In genomic region chr13:73885656-73886055, GRCm38 (mm10) we compare ENCODE assay signal across 12 mouse cellular contexts. TPM values are rescaled to one million over a fixed set of nuclear protein-coding genes. Genes with fewer than 3 reads are reported as not detected.
DNase-seq lines count a peak whose midpoint lies in the region; ATAC-seq lines count a peak whose summit lies in the region.
"Had no signal": no experiment of that assay in that cellular context is flagged by ENCODE, and none has a peak within 500 bp of the region (broad histone marks: within the 10 kb centered on the region; RNA-seq: fewer than 3 reads in every experiment).

No protein-coding gene starts in this region.

- H3K9me3 ChIP-seq in forebrain, embryonic 10.5 days = no peaks in the 10 kb centered on the region
- H3K9me3 ChIP-seq in forebrain, embryonic 13.5 days (replicated peaks) = no peaks in the 10 kb centered on the region
- no peaks in the 10 kb centered on the region for H3K9me3 ChIP-seq in kidney, embryonic 14.5 days (ENCODE audit: control insufficient read depth, low read length)
- H3K9me3 ChIP-seq: heart, embryonic 15.5 days; lung, embryonic 15.5 days; midbrain, embryonic 15.5 days had no signal

- H3K27ac ChIP-seq in forebrain, embryonic 10.5 days = 0 out of 2 replicates have a peak overlapping the region, but pooled peaks have one; percentile 13
- no peak overlapping the region for H3K27ac ChIP-seq in forebrain, embryonic 13.5 days
- no peak overlapping the region for H3K27ac ChIP-seq in kidney, embryonic 14.5 days (ENCODE audit: low read depth, low read length)
- H3K27ac ChIP-seq: heart, embryonic 15.5 days; lung, embryonic 15.5 days; midbrain, embryonic 15.5 days had no signal

- DNase-seq in forebrain, embryonic 10.5 days (ENCODE audit: extremely low spot score, low spot score) = no peak
- DNase-seq in kidney, postnatal 25 days = peak; percentile 33 to 56
- DNase-seq in brain, adult 2 months (ENCODE audit: low read depth, low spot score) = peak; percentile 2
- DNase-seq in heart, postnatal 4 days = peak; percentile 48
- DNase-seq: cerebellum, adult 9-10 months; thymus, postnatal 25 days had no signal

- peaks cover 12% of the 10 kb centered on the region; the same call in 1 of the 2 replicates for H3K4me1 ChIP-seq in forebrain, embryonic 10.5 days
- no peaks in the 10 kb centered on the region for H3K4me1 ChIP-seq in forebrain, embryonic 13.5 days
- H3K4me1 ChIP-seq in kidney, embryonic 14.5 days (ENCODE audit: control insufficient read depth, insufficient read depth, low read length) = 0 out of 2 replicates have a peak, but pooled peaks cover 4% of the 10 kb centered on the region
- H3K4me1 ChIP-seq: midbrain, embryonic 15.5 days had no signal

- no peaks in the 10 kb centered on the region for H3K36me3 ChIP-seq in forebrain, embryonic 10.5 days (replicated peaks)
- H3K36me3 ChIP-seq in forebrain, embryonic 13.5 days (ENCODE audit: poor library complexity, severe bottlenecking) = no peaks in the 10 kb centered on the region
- no peaks in the 10 kb centered on the region for H3K36me3 ChIP-seq in kidney, embryonic 14.5 days (ENCODE audit: control insufficient read depth, insufficient read depth, low read length)
- H3K36me3 ChIP-seq: heart, embryonic 15.5 days; lung, embryonic 15.5 days; midbrain, embryonic 15.5 days had no signal

- 81% methylated on average over 4 of the region's 4 CpGs for WGBS in forebrain, embryonic 10.5 days
- 88% methylated on average over 4 of the region's 4 CpGs for WGBS in forebrain, embryonic 13.5 days
- 88% methylated on average over 4 of the region's 4 CpGs for WGBS in kidney, embryonic 14.5 days

- H3K4me3 ChIP-seq in forebrain, embryonic 10.5 days = no peak overlapping the region
- H3K4me3 ChIP-seq in forebrain, embryonic 13.5 days = no peak overlapping the region
- H3K4me3 ChIP-seq in kidney, embryonic 14.5 days (ENCODE audit: low read length) = no peak overlapping the region
- H3K4me3 ChIP-seq: heart, embryonic 15.5 days; lung, embryonic 15.5 days; midbrain, embryonic 15.5 days had no signal

- H3K4me2 ChIP-seq in forebrain, embryonic 13.5 days = no peak overlapping the region
- no peak overlapping the region for H3K4me2 ChIP-seq in kidney, embryonic 14.5 days (replicated peaks; ENCODE audit: low read depth, low read length)
- H3K4me2 ChIP-seq: heart, embryonic 15.5 days; lung, embryonic 15.5 days; midbrain, embryonic 15.5 days had no signal

- ATAC-seq in forebrain, embryonic 13.5 days = no peak
- no peak for ATAC-seq in kidney, embryonic 14.5 days (ENCODE audit: low FRiP score, low TSS enrichment)
- ATAC-seq in monocyte, adult 5-6 weeks (replicated peaks; ENCODE audit: insufficient number of reproducible peaks, low FRiP score, low TSS enrichment, poor library complexity, severe bottlenecking) = no peak
- ATAC-seq: midbrain, embryonic 15.5 days had no signal

- no peaks in the 10 kb centered on the region for H3K27me3 ChIP-seq in forebrain, embryonic 10.5 days (ENCODE audit: poor library complexity, severe bottlenecking)
- no peaks in the 10 kb centered on the region for H3K27me3 ChIP-seq in forebrain, embryonic 13.5 days
- H3K27me3 ChIP-seq in kidney, embryonic 14.5 days (ENCODE audit: control insufficient read depth, insufficient read depth, low read length) = no peaks in the 10 kb centered on the region
- H3K27me3 ChIP-seq: heart, embryonic 15.5 days; lung, embryonic 15.5 days; midbrain, embryonic 15.5 days had no signal

- no peak overlapping the region for H3K9ac ChIP-seq in forebrain, embryonic 13.5 days
- H3K9ac ChIP-seq in kidney, embryonic 14.5 days (ENCODE audit: low read depth, low read length) = no peak overlapping the region
- H3K9ac ChIP-seq: heart, embryonic 15.5 days; lung, embryonic 15.5 days; midbrain, embryonic 15.5 days had no signal

RNA-seq across cellular contexts. Expression of gene Nkd2, which starts 38.2 kb away (rescaled TPM):
- polyA plus RNA-seq in forebrain, embryonic 10.5 days (2016; fragmentation: Nextera tagmentation; extraction: Ambion mirVana) = 15.9 and 16.3 TPM in 2 replicates
- 3.4 and 4.8 TPM in 2 replicates for polyA plus RNA-seq in forebrain, embryonic 13.5 days (2015; fragmentation: Nextera tagmentation; extraction: Ambion mirVana)
- polyA plus RNA-seq in kidney, embryonic 14.5 days (2014; fragmentation: Nextera tagmentation; extraction: Ambion mirVana) = 3.7 and 4.1 TPM in 2 replicates
- 1 to 10 TPM; 9.2 to 9.7 TPM for total RNA-seq in heart, postnatal 4 days (2021)
- not detected in 3 replicates for total RNA-seq in monocyte, adult 5-6 weeks (2017)

RNA-seq across cellular contexts. Expression of gene Trip13, which starts 51.9 kb away (rescaled TPM):
- 78.8 and 83.3 TPM in 2 replicates for polyA plus RNA-seq in forebrain, embryonic 10.5 days (2016; fragmentation: Nextera tagmentation; extraction: Ambion mirVana)
- polyA plus RNA-seq in forebrain, embryonic 13.5 days (2015; fragmentation: Nextera tagmentation; extraction: Ambion mirVana) = 30.8 and 33.8 TPM in 2 replicates
- 44.1 and 54.9 TPM in 2 replicates for polyA plus RNA-seq in kidney, embryonic 14.5 days (2014; fragmentation: Nextera tagmentation; extraction: Ambion mirVana)
- total RNA-seq in heart, postnatal 4 days (2021) = 10 to 100 TPM; 11.8 to 14.3 TPM
- 1.4 to 3.0 TPM (median 2.7 TPM) in 3 replicates for total RNA-seq in monocyte, adult 5-6 weeks (2017)

RNA-seq across cellular contexts. Expression of gene Brd9, which starts 52.0 kb away (rescaled TPM):
- 52.6 and 53.6 TPM in 2 replicates for polyA plus RNA-seq in forebrain, embryonic 10.5 days (2016; fragmentation: Nextera tagmentation; extraction: Ambion mirVana)
- polyA plus RNA-seq in forebrain, embryonic 13.5 days (2015; fragmentation: Nextera tagmentation; extraction: Ambion mirVana) = 87.9 and 89.7 TPM in 2 replicates
- 41.9 and 47.7 TPM in 2 replicates for polyA plus RNA-seq in kidney, embryonic 14.5 days (2014; fragmentation: Nextera tagmentation; extraction: Ambion mirVana)
- 10 to 100 TPM; 39.3 to 41.8 TPM for total RNA-seq in heart, postnatal 4 days (2021)
- 129 to 150 TPM (median 134 TPM) in 3 replicates for total RNA-seq in monocyte, adult 5-6 weeks (2017)
